Mouse (Mus musculus) neural tube, embryonic 11.5 days (tissue): ENCODE measurements around the gene Anpep. TPM values are rescaled to one million over a fixed set of nuclear protein-coding genes. Genes with fewer than 3 reads are reported as not detected.

Source experiments
- ATAC-seq: fragments of 200-750 bp; cut with Nextera tagmentation; 2 replicates; pipeline ENCODE4 v1.8.0; 2017; ENCODE audit warnings: moderate number of reproducible peaks, mild to moderate bottlenecking, moderate TSS enrichment, moderate library complexity; ENCODE audit not compliant: insufficient read depth, low FRiP score, low TSS enrichment
- DNase-seq: peaks from one replicate; pipeline ENCODE4 v3.0.0-alpha.2; 2015; ENCODE audit warnings: low spot score
- H3K27ac ChIP-seq: fragments of 300-500 bp; sonication (generic); 2 replicates; pipeline ENCODE4 v1.5.1; 2014; ENCODE audit warnings: low read depth, mild to moderate bottlenecking, low read length
- H3K27me3 ChIP-seq: fragments of 300-500 bp; sonication (generic); 2 replicates; pipeline ENCODE4 v1.6.1; 2014; ENCODE audit warnings: mild to moderate bottlenecking, low read length, mixed read lengths; ENCODE audit not compliant: control insufficient read depth, insufficient read depth
- H3K36me3 ChIP-seq: fragments of 300-500 bp; sonication (generic); 2 replicates; pipeline ENCODE4 v1.6.1; 2014; ENCODE audit warnings: mild to moderate bottlenecking, low read length, moderate library complexity, mixed read lengths; ENCODE audit not compliant: control insufficient read depth, insufficient read depth
- H3K4me1 ChIP-seq: fragments of 300-500 bp; sonication (generic); 2 replicates; pipeline ENCODE4 v1.6.1; 2014; ENCODE audit warnings: low read length, mixed read lengths; ENCODE audit not compliant: control insufficient read depth, insufficient read depth
- H3K4me2 ChIP-seq: fragments of 300-500 bp; sonication (generic); 2 replicates; pipeline ENCODE4 v1.6.1; 2014; ENCODE audit warnings: low read depth, mild to moderate bottlenecking, moderate library complexity
- H3K4me3 ChIP-seq: fragments of 300-500 bp; sonication (generic); 2 replicates; pipeline ENCODE4 v1.5.1; 2014; ENCODE audit warnings: low read depth, low read length
- H3K9ac ChIP-seq: fragments of 300-500 bp; sonication (generic); 2 replicates; pipeline ENCODE4 v1.6.1; 2014; ENCODE audit warnings: mild to moderate bottlenecking, low read length
- H3K9me3 ChIP-seq: fragments of 300-500 bp; sonication (generic); 2 replicates; pipeline ENCODE4 v1.6.1; 2016; ENCODE audit warnings: low read length; ENCODE audit not compliant: control insufficient read depth
- WGBS: fragments of 180-500 bp; shearing (Covaris S2); extraction: QIAGEN DNeasy Blood & Tissue Kit; methylation state at CpG from one replicate; pipeline ENCODE4 v1.1.7; 2014; 5-methylcytosine and 5-hydroxymethylcytosine counted together
- polyA plus RNA-seq: library from polyadenylated mRNA; unstranded; fragments of >200 nt; fragmentation: Nextera tagmentation; extraction: Ambion mirVana; gene quantifications from 2 replicates; pipeline ENCODE4 v1.2.1, GENCODE M21; 2014

Anpep gene
- polyA plus RNA-seq, 1 experiment from 2014 or later: 7.1 TPM

- Histone ChIP-seq H3K27ac (no peak overlapping the region), H3K4me2 (no peak overlapping the region)
Measured at GRCm38 (mm10) chr7:79832980-79833379, 27.9 kb downstream of the Anpep start.

DNA sequence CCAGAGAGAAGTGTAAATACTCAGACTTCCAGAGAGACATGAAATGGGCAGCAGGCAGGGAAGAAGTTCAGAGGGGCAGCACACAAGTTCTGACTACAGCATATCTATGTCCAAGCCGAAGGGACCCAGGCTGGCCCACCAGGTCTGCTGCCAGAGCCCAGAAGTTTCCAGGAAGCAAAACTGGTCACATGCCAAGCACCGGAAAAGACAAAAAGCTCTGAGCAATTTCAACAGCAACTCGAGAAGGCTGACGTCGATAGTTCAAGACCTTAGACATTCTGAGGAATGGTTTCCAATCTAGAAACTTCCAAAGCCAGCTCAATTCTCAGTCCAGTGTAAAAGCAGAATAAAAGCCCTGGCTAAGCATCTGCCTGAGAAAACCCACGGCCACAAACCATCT, 29.3 kb downstream of the Anpep start:
- H3K9ac ChIP-seq: no peak overlapping the region
- no peaks in the 10 kb centered on the region for H3K4me1 ChIP-seq
- WGBS: 85% methylated on average over 6 of the region's 6 CpGs
- no peak overlapping the region for H3K4me3 ChIP-seq
- no peaks in the 10 kb centered on the region for H3K9me3 ChIP-seq
- DNase-seq (no peak), ATAC-seq (no peak)
- no peaks in the 10 kb centered on the region for H3K36me3 ChIP-seq
- no peaks in the 10 kb centered on the region for H3K27me3 ChIP-seq
- no peak overlapping the region for H3K4me2 ChIP-seq
- no peak overlapping the region for H3K27ac ChIP-seq

More at GRCm38 (mm10) chr7:79832980-79833379, 27.9 kb downstream of the Anpep start:
- H3K9me3 ChIP-seq: no peaks in the 10 kb centered on the region
- H3K9ac ChIP-seq: no peak overlapping the region
- ATAC-seq (no peak), DNase-seq (no peak)
- H3K27me3 ChIP-seq: no peaks in the 10 kb centered on the region
- H3K4me3 ChIP-seq: no peak overlapping the region
- no peaks in the 10 kb centered on the region for H3K36me3 ChIP-seq
- no peaks in the 10 kb centered on the region for H3K4me1 ChIP-seq

DNA sequence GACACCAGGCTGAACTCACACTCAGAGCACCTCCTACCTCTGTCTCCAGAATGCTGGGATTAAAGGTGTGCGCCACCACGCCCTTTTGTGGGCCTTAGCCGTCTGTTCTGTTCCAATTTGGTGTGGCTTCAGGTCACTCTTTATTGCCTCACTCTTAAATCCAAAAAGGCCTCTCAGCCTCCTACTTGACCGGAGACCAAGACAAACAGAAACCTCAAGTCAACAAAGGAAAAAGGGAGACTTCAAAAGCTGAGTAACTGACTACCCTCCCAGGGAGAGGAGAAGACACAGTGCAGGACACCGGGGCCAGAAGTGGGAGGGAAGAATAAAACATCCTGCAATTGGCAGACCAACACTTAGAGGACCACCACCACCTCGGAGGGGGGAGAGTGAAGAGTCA, 29.7 kb downstream of the Anpep start:
- H3K36me3 ChIP-seq: no peaks in the 10 kb centered on the region
- no peak overlapping the region for H3K9ac ChIP-seq
- ATAC-seq: no peak
- H3K9me3 ChIP-seq: no peaks in the 10 kb centered on the region
- no peaks in the 10 kb centered on the region for H3K4me1 ChIP-seq
- H3K27me3 ChIP-seq: no peaks in the 10 kb centered on the region
- H3K4me3 ChIP-seq: no peak overlapping the region
- WGBS: 61% methylated on average over 6 of the region's 6 CpGs
- no peak overlapping the region for H3K4me2 ChIP-seq
- H3K27ac ChIP-seq: no peak overlapping the region
- no peak for DNase-seq

- WGBS: 73% methylated on average over 3 of the region's 3 CpGs
- H3K4me1 ChIP-seq: no peaks in the 10 kb centered on the region
- ATAC-seq: no peak
- H3K27me3 ChIP-seq: no peaks in the 10 kb centered on the region
- DNase-seq: no peak
- H3K4me3 ChIP-seq: no peak overlapping the region
- no peaks in the 10 kb centered on the region for H3K9me3 ChIP-seq
- H3K36me3 ChIP-seq: no peaks in the 10 kb centered on the region
- no peak overlapping the region for H3K9ac ChIP-seq
- H3K27ac ChIP-seq: no peak overlapping the region
- H3K4me2 ChIP-seq: no peak overlapping the region
Measured at GRCm38 (mm10) chr7:79828341-79828740, 32.5 kb downstream of the Anpep start.

DNA sequence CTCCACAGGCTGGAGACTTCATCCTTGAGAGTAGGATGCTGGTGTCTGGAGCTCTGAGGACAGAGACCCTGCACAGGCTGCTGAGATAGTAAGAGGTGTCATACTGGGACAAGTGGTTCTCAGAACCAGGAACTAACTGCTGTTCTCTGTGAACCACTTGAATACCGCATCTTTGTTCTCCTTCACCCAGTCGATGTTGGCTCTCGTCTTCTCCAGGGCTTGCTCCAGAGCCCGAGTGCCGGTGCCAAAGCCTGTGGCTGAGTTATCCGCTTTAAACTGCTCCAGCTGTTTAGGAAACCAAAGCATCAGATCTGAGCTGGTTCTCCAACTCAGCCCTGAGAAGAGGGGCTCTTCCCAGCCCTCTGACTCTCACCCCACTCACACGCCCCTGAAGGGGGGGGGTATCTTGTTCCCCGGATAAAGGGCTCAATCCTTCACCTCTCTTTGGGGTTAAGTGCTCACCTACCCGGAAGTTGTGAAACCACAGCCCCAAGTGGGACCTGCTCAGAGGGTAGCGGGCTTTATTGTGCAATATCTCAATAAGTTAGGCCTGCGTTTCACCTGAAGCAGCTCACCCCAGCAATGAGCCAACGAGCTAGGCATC, 38.7 kb downstream of the Anpep start:
- H3K4me2 ChIP-seq: no peak overlapping the region
- no peak overlapping the region for H3K27ac ChIP-seq
- H3K36me3 ChIP-seq: no peaks in the 10 kb centered on the region
- ATAC-seq (no peak), DNase-seq (peak; percentile 0)
- H3K4me1 ChIP-seq: no peaks in the 10 kb centered on the region
- 89% methylated on average over 12 of the region's 12 CpGs for WGBS
- no peaks in the 10 kb centered on the region for H3K9me3 ChIP-seq
- H3K27me3 ChIP-seq: no peaks in the 10 kb centered on the region
- H3K9ac ChIP-seq: no peak overlapping the region
- no peak overlapping the region for H3K4me3 ChIP-seq

GRCm38 (mm10) chr7:79819996-79820395, 40.9 kb downstream of the Anpep start:
- no peak for DNase-seq
- WGBS: 36% methylated on average over 11 of the region's 11 CpGs
- Histone ChIP-seq H3K9ac (no peak overlapping the region), H3K4me3 (no peak overlapping the region), H3K27ac (no peak overlapping the region), H3K4me2 (no peak overlapping the region), H3K36me3 (no peaks in the 10 kb centered on the region), H3K27me3 (no peaks in the 10 kb centered on the region), H3K9me3 (no peaks in the 10 kb centered on the region), H3K4me1 (no peaks in the 10 kb centered on the region)
- no peak for ATAC-seq

DNA sequence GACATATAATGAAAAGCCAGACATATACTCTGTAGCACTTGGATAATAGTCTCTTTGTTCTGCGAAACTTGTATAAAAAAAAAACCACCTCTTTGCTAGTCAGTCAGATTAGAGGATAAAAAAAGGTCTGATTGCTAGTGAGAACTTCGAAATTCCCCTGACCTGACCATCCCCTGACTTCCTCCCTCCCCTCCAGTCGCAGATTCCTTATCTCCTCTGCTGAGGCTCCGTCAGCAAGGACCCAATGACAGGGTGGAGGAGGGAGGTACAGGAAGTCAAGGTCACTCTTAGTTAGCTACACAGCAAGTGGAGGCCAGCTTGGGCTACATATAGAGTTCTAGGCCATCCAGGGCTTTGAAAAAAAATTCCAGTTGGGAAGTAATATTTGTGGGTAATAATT, 41.3 kb downstream of the Anpep start:
- 53% methylated on average over 4 of the region's 4 CpGs for WGBS
- Histone ChIP-seq H3K4me2 (no peak overlapping the region), H3K27ac (no peak overlapping the region), H3K4me1 (no peaks in the 10 kb centered on the region), H3K9me3 (no peaks in the 10 kb centered on the region), H3K4me3 (no peak overlapping the region), H3K36me3 (no peaks in the 10 kb centered on the region), H3K27me3 (no peaks in the 10 kb centered on the region), H3K9ac (no peak overlapping the region)
- DNase-seq (no peak), ATAC-seq (no peak)

GRCm38 (mm10) chr7:79818321-79818720, 42.5 kb downstream of the Anpep start:
- no peaks in the 10 kb centered on the region for H3K27me3 ChIP-seq
- H3K27ac ChIP-seq: no peak overlapping the region
- no peak for ATAC-seq
- DNase-seq: no peak
- no peaks in the 10 kb centered on the region for H3K9me3 ChIP-seq
- no peak overlapping the region for H3K4me2 ChIP-seq
- no peak overlapping the region; the same call in 1 of the 2 replicates for H3K9ac ChIP-seq
- no peak overlapping the region for H3K4me3 ChIP-seq
- H3K4me1 ChIP-seq: no peaks in the 10 kb centered on the region
- H3K36me3 ChIP-seq: no peaks in the 10 kb centered on the region
- WGBS: 6% methylated on average over 6 of the region's 6 CpGs

DNA sequence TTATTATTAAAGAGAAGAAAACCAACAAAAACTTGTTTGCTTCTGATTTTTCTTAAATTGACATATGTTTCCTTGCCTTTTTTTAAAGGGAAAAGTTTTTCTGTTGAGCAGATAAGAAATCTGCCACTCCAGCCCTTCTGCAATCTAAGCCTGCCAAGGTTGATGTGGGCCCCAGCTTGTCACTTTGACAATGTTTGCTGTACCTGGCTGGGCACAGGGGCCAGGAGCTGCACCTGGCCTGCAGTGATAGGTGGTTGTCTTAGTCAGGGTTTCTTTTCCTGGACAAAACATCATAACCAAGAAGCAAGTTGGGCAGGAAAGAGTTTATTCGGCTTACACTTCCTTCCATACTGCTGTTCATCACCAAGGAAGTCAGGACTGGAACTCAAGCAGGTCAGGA, 47.5 kb downstream of the Anpep start:
- Histone ChIP-seq H3K27me3 (peaks cover 3% of the 10 kb centered on the region; the same call in 1 of the 2 replicates), H3K9me3 (no peaks in the 10 kb centered on the region), H3K4me2 (no peak overlapping the region), H3K9ac (no peak overlapping the region), H3K4me3 (no peak overlapping the region), H3K36me3 (no peaks in the 10 kb centered on the region), H3K4me1 (no peaks in the 10 kb centered on the region), H3K27ac (no peak overlapping the region)
- DNase-seq (peak; percentile 3), ATAC-seq (no peak)
- WGBS: 86% methylated on average over 1 of the region's 1 CpGs
